In genomic region chr19:53217837-53218236, GRCm38 (mm10) we compare ENCODE assay signal across 21 mouse cellular contexts.
A peak's percentile ranks its signal among the peaks of the same experiment; 100 is the strongest.
DNase-seq lines count a peak whose midpoint lies in the region; ATAC-seq and TF ChIP-seq lines count a peak whose summit lies in the region.
"Had no signal": no experiment of that assay in that cellular context is flagged by ENCODE, and none has a peak within 500 bp of the region (broad histone marks: within the 10 kb centered on the region; RNA-seq: fewer than 3 reads in every experiment).

No protein-coding gene starts in this region.

- peak overlapping the region; percentile 26; the same call in 1 of the 2 replicates for H3K4me3 ChIP-seq in gastrocnemius, adult 2 months
- no peak overlapping the region for H3K4me3 ChIP-seq in kidney, adult 2 months (ENCODE audit: insufficient read depth, low read depth, low read length)
- no peak overlapping the region for H3K4me3 ChIP-seq in kidney, embryonic 16.5 days (ENCODE audit: low read length)
- H3K4me3 ChIP-seq in heart, embryonic 13.5 days, result no peak overlapping the region
- H3K4me3 ChIP-seq in hindbrain, embryonic 14.5 days (replicated peaks; ENCODE audit: low read length), result no peak overlapping the region
- H3K4me3 ChIP-seq in forebrain, embryonic 10.5 days, result no peak overlapping the region
- H3K4me3 ChIP-seq: embryonic facial prominence, embryonic 13.5 days; hindbrain, embryonic 10.5 days; intestine, embryonic 15.5 days; limb, embryonic 15.5 days; midbrain, embryonic 10.5 days; myocyte had no signal

- no peaks in the 10 kb centered on the region; the same call in 1 of the 2 replicates for H3K36me3 ChIP-seq in kidney, adult 2 months (ENCODE audit: control insufficient read depth, insufficient read depth, low read length)
- peaks cover 14% of the 10 kb centered on the region for H3K36me3 ChIP-seq in kidney, embryonic 16.5 days (ENCODE audit: insufficient read depth, low read length)
- peaks cover 44% of the 10 kb centered on the region for H3K36me3 ChIP-seq in heart, embryonic 13.5 days
- H3K36me3 ChIP-seq in hindbrain, embryonic 14.5 days (replicated peaks; ENCODE audit: control insufficient read depth, insufficient read depth), result no peaks in the 10 kb centered on the region
- H3K36me3 ChIP-seq in forebrain, embryonic 10.5 days (replicated peaks), result peaks cover 16% of the 10 kb centered on the region

- no peaks in the 10 kb centered on the region; the same call in 1 of the 2 replicates for H3K4me1 ChIP-seq in kidney, adult 2 months (ENCODE audit: control insufficient read depth, insufficient read depth, low read length)
- H3K4me1 ChIP-seq in kidney, embryonic 16.5 days (ENCODE audit: insufficient read depth, low read length), result no peaks in the 10 kb centered on the region
- H3K4me1 ChIP-seq in heart, embryonic 13.5 days, result peaks cover 55% of the 10 kb centered on the region
- H3K4me1 ChIP-seq in hindbrain, embryonic 14.5 days (replicated peaks; ENCODE audit: control insufficient read depth, insufficient read depth, low read length), result no peaks in the 10 kb centered on the region
- no peaks in the 10 kb centered on the region for H3K4me1 ChIP-seq in forebrain, embryonic 10.5 days
- H3K4me1 ChIP-seq: embryonic facial prominence, embryonic 13.5 days; hindbrain, embryonic 10.5 days; intestine, embryonic 15.5 days; limb, embryonic 15.5 days; midbrain, embryonic 10.5 days had no signal

- intact Hi-C loops in gastrocnemius, adult 2 months (cut with DNase I), result loop anchor here (10.0 kb wide), 1 partner anchor 183 kb away; no protein-coding TSS in a partner anchor

- H3K4me2 ChIP-seq in kidney, embryonic 16.5 days (replicated peaks; ENCODE audit: low read depth, low read length), result no peak overlapping the region
- no peak overlapping the region for H3K4me2 ChIP-seq in heart, embryonic 13.5 days
- no peak overlapping the region for H3K4me2 ChIP-seq in hindbrain, embryonic 14.5 days (replicated peaks)
- H3K4me2 ChIP-seq: embryonic facial prominence, embryonic 13.5 days; intestine, embryonic 15.5 days; limb, embryonic 15.5 days had no signal

- no peak for TF ChIP-seq POLR2A in kidney, adult 2 months (IDR thresholded peaks at IDR 0.05; ENCODE audit: low read depth, low read length)

- TF ChIP-seq CTCF in gastrocnemius, adult 2 months (IDR thresholded peaks at IDR 0.05), result no peak
- TF ChIP-seq CTCF in kidney, adult 2 months (conservative IDR thresholded peaks at IDR 0.05; ENCODE audit: insufficient read depth, insufficient read length, low read depth, low read length), result no peak

- peak overlapping the region; percentile 85 for H3K27ac ChIP-seq in gastrocnemius, adult 2 months
- H3K27ac ChIP-seq in kidney, adult 2 months (ENCODE audit: insufficient read depth, low read depth, low read length), result peak overlapping the region; percentile 41; the same call in 1 of the 2 replicates
- H3K27ac ChIP-seq in kidney, embryonic 16.5 days (ENCODE audit: low read length), result no peak overlapping the region
- H3K27ac ChIP-seq in heart, embryonic 13.5 days (replicated peaks), result peak overlapping the region; percentile 72
- H3K27ac ChIP-seq in hindbrain, embryonic 14.5 days, result no peak overlapping the region
- no peak overlapping the region for H3K27ac ChIP-seq in forebrain, embryonic 10.5 days
- H3K27ac ChIP-seq: embryonic facial prominence, embryonic 13.5 days; hindbrain, embryonic 10.5 days; intestine, embryonic 15.5 days; limb, embryonic 15.5 days; midbrain, embryonic 10.5 days; stomach, postnatal 0 days had no signal

- 57% methylated on average over 8 of the region's 8 CpGs for WGBS in kidney, adult 2 months
- 88% methylated on average over 8 of the region's 8 CpGs for WGBS in kidney, embryonic 16.5 days
- 53% methylated on average over 8 of the region's 8 CpGs for WGBS in heart, embryonic 13.5 days
- WGBS in hindbrain, embryonic 14.5 days, result 94% methylated on average over 8 of the region's 8 CpGs
- 93% methylated on average over 8 of the region's 8 CpGs for WGBS in forebrain, embryonic 10.5 days

- no peak for ATAC-seq in kidney, embryonic 16.5 days (ENCODE audit: low FRiP score, low TSS enrichment)
- ATAC-seq in heart, embryonic 13.5 days (ENCODE audit: extremely low read depth, insufficient number of reproducible peaks, low FRiP score, low TSS enrichment), result no peak
- ATAC-seq in hindbrain, embryonic 14.5 days (ENCODE audit: low FRiP score), result no peak
- ATAC-seq: activated CD4-positive, CD25-positive, alpha-beta regulatory T cell, adult 4 months; intestine, embryonic 15.5 days; liver, postnatal 0 days had no signal

- no peaks in the 10 kb centered on the region for H3K9me3 ChIP-seq in kidney, embryonic 16.5 days (ENCODE audit: low read length)
- no peaks in the 10 kb centered on the region for H3K9me3 ChIP-seq in heart, embryonic 13.5 days
- H3K9me3 ChIP-seq in hindbrain, embryonic 14.5 days (ENCODE audit: control insufficient read depth, low read length), result no peaks in the 10 kb centered on the region
- H3K9me3 ChIP-seq in forebrain, embryonic 10.5 days, result no peaks in the 10 kb centered on the region
- H3K9me3 ChIP-seq: embryonic facial prominence, embryonic 13.5 days; hindbrain, embryonic 10.5 days; intestine, embryonic 15.5 days; limb, embryonic 15.5 days; midbrain, embryonic 10.5 days had no signal

- no peaks in the 10 kb centered on the region for H3K27me3 ChIP-seq in kidney, adult 2 months (replicated peaks; ENCODE audit: control insufficient read depth, insufficient read depth, low read length)
- H3K27me3 ChIP-seq in kidney, embryonic 16.5 days (ENCODE audit: insufficient read depth, low read length), result no peaks in the 10 kb centered on the region
- no peaks in the 10 kb centered on the region for H3K27me3 ChIP-seq in heart, embryonic 13.5 days (replicated peaks)
- no peaks in the 10 kb centered on the region for H3K27me3 ChIP-seq in hindbrain, embryonic 14.5 days (ENCODE audit: control insufficient read depth, insufficient read depth, low read length)
- H3K27me3 ChIP-seq in forebrain, embryonic 10.5 days (ENCODE audit: poor library complexity, severe bottlenecking), result no peaks in the 10 kb centered on the region
- H3K27me3 ChIP-seq: embryonic facial prominence, embryonic 13.5 days; intestine, embryonic 15.5 days; limb, embryonic 15.5 days had no signal

- peak; percentile 76 for DNase-seq in gastrocnemius, adult 2 months
- no peak for DNase-seq in gastrocnemius, postnatal 10 days
- DNase-seq in kidney, adult 2 months, result peak; percentile 79
- peak; percentile 78 for DNase-seq in skeletal muscle tissue, adult 2 months (ENCODE audit: low read depth, low spot score)
- no peak for DNase-seq in hindbrain, embryonic 14.5 days (ENCODE audit: low spot score)
- DNase-seq in forebrain, embryonic 10.5 days (ENCODE audit: extremely low spot score, low spot score), result no peak
- DNase-seq: cerebellum, adult 2 months; liver, postnatal 0 days; lung, postnatal 36 days; right cerebral cortex, adult 18-20 months; thymus, postnatal 36 days had no signal

- H3K9ac ChIP-seq in kidney, embryonic 16.5 days (replicated peaks; ENCODE audit: low read length), result no peak overlapping the region
- H3K9ac ChIP-seq in heart, embryonic 13.5 days, result no peak overlapping the region
- no peak overlapping the region for H3K9ac ChIP-seq in hindbrain, embryonic 14.5 days
- H3K9ac ChIP-seq: embryonic facial prominence, embryonic 13.5 days; intestine, embryonic 15.5 days; limb, embryonic 15.5 days; liver, postnatal 0 days had no signal

Comparison
In these comparisons a context has a peak if more than half of its experiments do, and no peak if none do; other contexts are left out.
1. DNase-seq: peak in gastrocnemius, adult 2 months (single experiment), kidney, adult 2 months (single experiment) and skeletal muscle tissue, adult 2 months (single experiment); none in gastrocnemius, postnatal 10 days (single experiment), hindbrain, embryonic 14.5 days (single experiment) and forebrain, embryonic 10.5 days (single experiment).
2. H3K27ac ChIP-seq: peak in gastrocnemius, adult 2 months (single experiment), kidney, adult 2 months (single experiment) and heart, embryonic 13.5 days (single experiment); none in kidney, embryonic 16.5 days (single experiment), hindbrain, embryonic 14.5 days (single experiment) and forebrain, embryonic 10.5 days (single experiment).